Mouse (Mus musculus): ENCODE measurements at regions not wholly inside any gene's neighbourhood (a gene's known extent, or its start where the extent isn't known, plus 50 kb on each side); places are given as distances from the start of the nearest gene placed in this dataset.
A peak's percentile ranks its signal among the peaks of the same experiment; 100 is the strongest.

DNA sequence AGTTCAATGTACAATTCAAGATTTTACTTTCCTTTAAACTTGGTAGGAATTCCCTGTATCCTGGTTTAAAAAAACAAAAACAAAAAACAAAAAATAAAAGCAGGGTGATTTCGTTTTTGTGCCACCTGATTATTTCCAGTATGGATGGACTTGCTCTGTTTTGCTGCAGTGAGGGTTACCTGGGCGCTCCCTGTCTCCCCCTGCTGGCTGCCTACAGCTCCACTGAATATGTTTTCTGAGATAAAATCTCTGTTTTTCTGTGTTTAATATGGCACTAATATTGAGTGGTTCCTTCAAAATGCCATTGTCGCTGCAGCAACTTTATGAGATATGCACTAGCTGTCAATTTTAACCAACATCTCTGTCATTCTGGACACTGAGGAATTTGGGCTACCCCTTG is 720.3 kb upstream of the Adgra3 start:
- peak; percentile 57 for TF ChIP-seq CTCF (IDR thresholded peaks at IDR 0.05; ENCODE audit: low read depth)
- TF ChIP-seq EP300 (optimal IDR thresholded peaks at IDR 0.05) = no peak

Measured in stomach, postnatal 0 days (tissue).